Mouse (Mus musculus) MEL-GATA-1-ER (cell line): ENCODE data around the gene Prpf31.
"Not testable (repeated sequence)": the region's sequence is repeated elsewhere in the genome, so short reads cannot be mapped to it uniquely, and the experiment has no call there.

ENCODE experiments used
- DNase-seq: peaks from one replicate; pipeline ENCODE4 v3.0.0-alpha.2; 2012; ENCODE audit warnings: low read depth; ENCODE audit errors: extremely low read depth

Gene Prpf31

GRCm38 (mm10) chr7:3629543-3630477 lies at the start of gene Prpf31, which contains the start of gene Tfpt:
TSS of gene Prpf31 (plus strand) at chr7:3629985.
TSS of gene Tfpt (minus strand) at chr7:3629929.
- DNase-seq, result peak; percentile 95

GRCm38 (mm10) chr7:3580029-3580428 lies 49.8 kb upstream of the Prpf31 start:
- no peak for DNase-seq

- no peak for DNase-seq
Measured at GRCm38 (mm10) chr7:3585763-3586162, 44.0 kb upstream of the Prpf31 start.

GRCm38 (mm10) chr7:3586255-3586654 lies 43.5 kb upstream of the Prpf31 start:
- DNase-seq, result no peak

- no peak for DNase-seq
Measured at GRCm38 (mm10) chr7:3587292-3587691, 42.5 kb upstream of the Prpf31 start.

GRCm38 (mm10) chr7:3590550-3590949 lies 39.2 kb upstream of the Prpf31 start:
- no peak for DNase-seq

- DNase-seq, result no peak
Measured at GRCm38 (mm10) chr7:3591534-3591933, 38.3 kb upstream of the Prpf31 start.

- DNase-seq, result no peak
Measured at GRCm38 (mm10) chr7:3593855-3594254, 35.9 kb upstream of the Prpf31 start.

- no peak for DNase-seq
Measured at GRCm38 (mm10) chr7:3594686-3595085, 35.1 kb upstream of the Prpf31 start.

GRCm38 (mm10) chr7:3595146-3595545 lies 34.6 kb upstream of the Prpf31 start:
- DNase-seq, result peak; percentile 73

GRCm38 (mm10) chr7:3597755-3598154 lies 32.0 kb upstream of the Prpf31 start:
- DNase-seq, result not testable (repeated sequence)

GRCm38 (mm10) chr7:3601119-3601518 lies 28.7 kb upstream of the Prpf31 start:
- DNase-seq, result peak; percentile 62

- DNase-seq, result peak; percentile 46
Measured at GRCm38 (mm10) chr7:3606798-3607197, 23.0 kb upstream of the Prpf31 start.

- DNase-seq, result no peak
Measured at GRCm38 (mm10) chr7:3607391-3607790, 22.4 kb upstream of the Prpf31 start.

GRCm38 (mm10) chr7:3608668-3609067 lies 21.1 kb upstream of the Prpf31 start:
- no peak for DNase-seq

GRCm38 (mm10) chr7:3609082-3609481 lies 20.7 kb upstream of the Prpf31 start:
- DNase-seq, result no peak

- DNase-seq, result no peak
Measured at GRCm38 (mm10) chr7:3610437-3610836, 19.3 kb upstream of the Prpf31 start.

- no peak for DNase-seq
Measured at GRCm38 (mm10) chr7:3611006-3611405, 18.8 kb upstream of the Prpf31 start.

- peak; percentile 61 for DNase-seq
Measured at GRCm38 (mm10) chr7:3614021-3614420, 15.8 kb upstream of the Prpf31 start.

- DNase-seq, result no peak
Measured at GRCm38 (mm10) chr7:3616057-3616388, 13.8 kb upstream of the Prpf31 start, which contains the start of gene Oscar. TSS of gene Oscar (minus strand) at chr7:3616157.

GRCm38 (mm10) chr7:3616389-3617241 lies 13.2 kb upstream of the Prpf31 start:
- no peak for DNase-seq
